Mouse (Mus musculus) erythroblast, embryonic 14.5 days (primary cell): Measurements from ENCODE around the gene Nr2c1. TPM values are rescaled to one million over a fixed set of nuclear protein-coding genes. Genes with fewer than 3 reads are reported as not detected.
A peak's percentile ranks its signal among the peaks of the same experiment; 100 is the strongest.

Source experiments
- H3K27me3 ChIP-seq: 2 replicates; pipeline ENCODE4 v1.6.1; 2012; ENCODE audit warnings: inconsistent platforms; ENCODE audit not compliant: control insufficient read depth
- H3K36me3 ChIP-seq: 2 replicates; pipeline ENCODE4 v1.6.1; 2012; ENCODE audit warnings: mild to moderate bottlenecking, inconsistent platforms; ENCODE audit not compliant: control insufficient read depth
- H3K4me1 ChIP-seq: 2 replicates; pipeline ENCODE4 v1.6.1; 2012; ENCODE audit warnings: inconsistent platforms; ENCODE audit not compliant: control insufficient read depth
- H3K4me3 ChIP-seq: replicated peaks from 2 replicates; pipeline ENCODE3; 2012; ENCODE audit warnings: moderate library complexity, mild to moderate bottlenecking, inconsistent platforms
- H3K9me3 ChIP-seq: 2 replicates; pipeline ENCODE4 v1.6.1; 2012; ENCODE audit warnings: low read length, inconsistent platforms, mixed read lengths; ENCODE audit not compliant: control insufficient read depth
- GATA1 ChIP-seq: IDR thresholded peaks from 2 replicates; pipeline ENCODE4 v1.6.1; 2012; ENCODE audit warnings: low read length, inconsistent platforms, mixed read lengths
- TAL1 ChIP-seq: IDR thresholded peaks from 3 replicates; pipeline ENCODE4 v1.6.1; 2012; ENCODE audit warnings: low read length, inconsistent platforms, mixed read lengths
- polyA plus RNA-seq: library from polyadenylated mRNA; stranded (reverse); fragments of >175 nt; gene quantifications from 2 replicates; pipeline ENCODE4 v1.2.3, GENCODE M21; 2012

Nr2c1 gene
- 0.03 TPM in 2 replicates for polyA plus RNA-seq

DNA sequence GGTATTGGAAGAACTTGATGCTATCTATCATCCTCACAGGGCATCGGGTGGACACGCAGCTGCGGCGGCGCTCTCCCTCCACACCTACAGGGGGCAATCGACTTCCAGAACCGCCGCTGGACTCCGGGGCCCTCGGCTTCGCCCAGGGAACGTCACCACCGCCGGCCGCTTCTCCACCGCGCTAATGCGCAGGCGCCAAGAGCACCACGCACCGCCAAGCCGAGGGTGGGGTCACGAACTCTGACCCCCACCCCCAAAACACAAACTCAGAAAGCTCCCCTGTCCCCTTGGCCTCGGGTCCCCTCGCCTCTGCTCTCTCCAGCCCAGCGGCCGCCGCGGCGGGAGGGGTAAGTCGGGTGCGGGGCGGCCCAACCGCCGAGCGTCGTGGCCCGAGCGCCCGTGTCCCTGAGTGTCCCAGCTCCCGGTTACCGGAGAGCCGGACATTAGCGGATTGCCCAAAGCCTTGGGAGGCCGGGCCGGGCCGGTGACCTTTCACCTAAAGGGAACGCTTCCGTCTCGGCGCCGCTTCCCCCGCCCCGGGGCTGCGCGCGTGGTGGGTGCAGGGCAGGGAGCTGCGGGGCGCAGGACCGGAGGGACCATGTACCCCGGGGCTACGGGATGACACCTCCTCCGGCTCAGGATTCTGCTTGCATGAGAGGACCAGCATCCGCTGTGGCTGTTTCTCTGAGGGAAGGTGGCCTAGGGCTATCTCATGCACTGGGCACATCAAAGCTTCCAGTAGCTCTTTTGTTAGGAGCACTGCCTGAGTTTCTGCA lies at the start of gene Nr2c1:
Nr2c1 (plus strand) TSS at position 268 of the 776 bp plus-strand sequence.
- H3K36me3 ChIP-seq = peaks cover 3% of the 10 kb centered on the region; the same call in 1 of the 2 replicates

DNA sequence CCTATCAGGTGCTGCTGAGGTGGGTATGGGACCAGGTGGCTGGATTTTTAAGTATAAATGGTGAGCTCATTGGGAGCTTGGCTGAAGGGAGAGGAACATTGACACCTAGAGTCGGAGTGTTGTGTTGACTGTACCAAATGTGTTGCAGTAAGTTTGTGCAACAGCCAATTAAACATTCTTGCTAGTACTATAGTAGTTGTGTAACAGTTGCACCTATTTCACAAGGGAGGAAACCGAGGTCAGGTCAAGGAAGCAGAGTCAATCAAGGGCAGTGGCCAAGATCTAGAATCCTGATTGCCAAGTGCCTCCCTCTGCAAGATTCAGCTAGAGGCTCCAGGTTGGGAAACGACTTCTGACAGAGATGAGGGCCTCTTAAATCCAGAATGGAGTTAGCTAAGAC lies 49.7 kb upstream of the Nr2c1 start:
- Histone ChIP-seq H3K4me3 (no peak overlapping the region), H3K36me3 (peaks cover 28% of the 10 kb centered on the region)
- TF ChIP-seq GATA1 = no peak
- no peak for TF ChIP-seq TAL1

More for the DNA sequence above, at the start of gene Nr2c1:
- H3K9me3 ChIP-seq = no peaks in the 10 kb centered on the region
- H3K4me1 ChIP-seq = peaks cover 20% of the 10 kb centered on the region
- TF ChIP-seq GATA1 = no peak
- TF ChIP-seq TAL1 = no peak
- peak within 1 kb of the TSS; percentile 77 for H3K4me3 ChIP-seq
- no peaks in the 10 kb centered on the region for H3K27me3 ChIP-seq

DNA sequence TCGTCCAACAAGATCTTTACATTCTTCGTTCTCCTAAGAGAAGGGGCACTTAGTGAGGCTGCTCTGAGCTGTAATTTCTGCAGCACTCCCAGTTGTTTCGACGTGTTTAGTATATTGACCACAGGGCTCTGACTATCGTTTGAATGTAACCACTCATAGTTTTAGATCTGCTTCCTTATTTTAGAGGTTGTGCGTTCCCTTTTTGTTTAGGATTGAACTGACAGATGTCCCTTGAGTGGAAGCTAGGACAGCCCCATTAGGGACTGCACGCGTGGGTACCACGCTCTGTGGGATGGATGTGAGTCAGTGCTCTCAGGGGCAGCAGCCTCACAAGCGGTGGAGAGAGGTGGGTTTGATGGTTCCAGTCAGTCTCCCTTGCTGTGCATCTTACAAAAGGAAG lies 42.3 kb upstream of the Nr2c1 start:
- H3K27me3 ChIP-seq = no peaks in the 10 kb centered on the region
- peaks cover 32% of the 10 kb centered on the region for H3K36me3 ChIP-seq
- TF ChIP-seq TAL1 (no peak), GATA1 (no peak)
- H3K4me1 ChIP-seq = peaks cover 5% of the 10 kb centered on the region
- H3K9me3 ChIP-seq = no peaks in the 10 kb centered on the region
- H3K4me3 ChIP-seq = no peak overlapping the region

More for the DNA sequence above, 49.7 kb upstream of the Nr2c1 start:
- H3K4me1 ChIP-seq = peaks cover 29% of the 10 kb centered on the region
- no peaks in the 10 kb centered on the region for H3K27me3 ChIP-seq
- H3K9me3 ChIP-seq = no peaks in the 10 kb centered on the region

DNA sequence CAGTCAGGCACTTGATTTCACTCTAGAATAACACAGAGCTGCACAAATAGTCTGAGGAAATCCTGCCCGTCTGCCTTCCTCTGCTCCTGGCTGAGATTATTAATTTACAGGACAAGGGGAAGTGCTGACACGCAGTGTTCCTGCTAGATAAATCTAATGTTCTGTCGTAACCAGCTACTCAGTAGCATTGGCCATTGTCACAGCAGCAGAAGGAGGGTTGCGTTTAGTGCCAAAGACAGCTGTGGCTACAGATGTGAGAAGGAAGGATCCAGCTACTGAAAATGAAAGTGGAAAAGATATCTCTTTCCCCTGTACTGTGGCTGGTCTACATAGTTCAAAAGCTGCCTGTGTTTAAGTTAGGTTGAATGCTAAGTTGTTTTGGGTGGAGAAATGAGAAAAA lies 40.7 kb upstream of the Nr2c1 start:
- no peak overlapping the region for H3K4me3 ChIP-seq
- no peaks in the 10 kb centered on the region for H3K4me1 ChIP-seq
- H3K36me3 ChIP-seq = peaks cover 30% of the 10 kb centered on the region
- no peaks in the 10 kb centered on the region for H3K27me3 ChIP-seq
- H3K9me3 ChIP-seq = no peaks in the 10 kb centered on the region
- TF ChIP-seq GATA1 (no peak), TAL1 (no peak)

DNA sequence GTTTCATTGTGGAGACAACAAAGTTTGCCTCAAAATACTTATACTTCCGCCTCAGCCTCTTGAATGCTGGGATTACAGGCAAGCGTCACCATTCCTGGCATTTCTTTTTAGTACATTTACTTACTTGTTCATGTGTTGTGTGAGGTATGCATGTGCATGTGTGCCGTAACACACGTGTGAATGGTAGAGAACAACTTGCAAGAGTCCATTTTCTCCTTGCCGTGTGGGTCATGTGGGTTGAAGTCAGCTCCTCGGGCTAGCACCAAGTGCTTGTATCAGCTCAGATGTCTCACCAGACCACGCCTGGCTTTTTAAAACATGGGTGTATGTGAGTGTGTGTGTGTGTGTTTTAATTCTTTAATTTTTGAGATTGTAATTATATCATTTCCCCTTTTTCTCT lies 40.2 kb upstream of the Nr2c1 start:
- H3K27me3 ChIP-seq = no peaks in the 10 kb centered on the region
- no peaks in the 10 kb centered on the region for H3K9me3 ChIP-seq
- peaks cover 33% of the 10 kb centered on the region for H3K36me3 ChIP-seq
- TF ChIP-seq GATA1 (no peak), TAL1 (no peak)
- H3K4me3 ChIP-seq = no peak overlapping the region
- H3K4me1 ChIP-seq = no peaks in the 10 kb centered on the region

DNA sequence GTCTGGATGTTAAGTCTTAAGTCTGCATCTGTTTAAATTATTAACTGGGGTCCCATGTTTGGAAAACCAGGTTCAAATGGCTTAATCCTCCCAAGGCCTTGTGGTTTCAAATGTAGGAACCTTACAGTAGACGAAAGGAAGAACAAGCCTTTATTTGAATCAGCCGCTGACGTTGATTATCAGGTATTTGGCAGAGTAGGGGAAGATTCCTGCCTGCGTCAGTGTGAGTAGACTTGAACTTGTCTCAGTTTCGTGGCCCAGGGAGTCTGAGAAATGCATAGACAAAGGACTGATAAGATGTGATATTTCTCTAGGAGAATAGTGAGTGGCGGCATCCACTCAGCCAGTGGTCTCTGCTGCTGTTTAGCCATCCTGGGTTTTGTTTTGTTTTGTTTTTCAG lies 39.0 kb upstream of the Nr2c1 start:
- no peak overlapping the region for H3K4me3 ChIP-seq

DNA sequence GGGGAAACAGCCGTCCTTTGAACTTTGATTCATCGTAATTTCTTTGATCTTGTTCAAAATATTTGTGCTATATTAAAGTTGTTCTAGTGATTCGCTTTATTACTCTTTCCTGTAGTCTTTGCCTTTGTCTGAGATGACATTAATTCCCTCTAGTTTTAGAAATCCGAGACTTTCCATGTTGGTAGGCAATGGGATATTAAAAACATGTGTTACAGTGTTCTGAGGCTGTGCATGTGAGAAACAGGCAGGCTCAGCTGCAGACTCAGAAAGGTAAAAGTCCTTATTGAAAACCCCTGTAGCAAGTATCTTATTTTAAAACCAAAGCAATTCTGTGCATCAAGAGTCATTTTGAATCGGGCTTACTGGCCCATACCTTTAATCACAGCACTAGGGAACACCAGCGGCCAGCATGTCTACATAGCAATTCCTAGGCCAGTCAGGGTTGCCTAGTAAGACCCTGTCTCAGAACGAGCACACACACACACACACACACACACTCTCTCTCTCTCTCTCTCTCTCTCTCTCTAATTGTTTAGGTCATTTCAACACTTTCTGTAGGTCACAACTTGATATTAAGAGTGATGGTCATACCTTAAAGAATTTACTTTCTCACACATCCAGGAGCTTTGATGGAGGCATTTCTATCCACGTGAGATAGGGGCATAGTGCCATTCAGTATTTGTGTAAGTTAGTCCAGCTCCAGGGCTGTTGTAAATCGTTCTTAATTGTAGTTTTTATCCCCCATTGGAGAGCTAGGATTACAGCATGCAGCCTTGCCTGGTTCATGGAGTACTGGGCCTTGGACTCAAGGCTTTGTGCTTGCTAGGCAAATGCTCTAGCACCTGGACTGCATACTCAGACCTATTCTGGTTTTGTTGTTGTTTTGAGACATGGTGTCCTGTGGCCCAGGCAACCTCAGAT lies 36.7 kb upstream of the Nr2c1 start:
- Histone ChIP-seq H3K27me3 (no peaks in the 10 kb centered on the region), H3K36me3 (peaks cover 13% of the 10 kb centered on the region), H3K4me1 (peaks cover 10% of the 10 kb centered on the region), H3K4me3 (no peak overlapping the region), H3K9me3 (no peaks in the 10 kb centered on the region)
- no peak for TF ChIP-seq TAL1
- TF ChIP-seq GATA1 = no peak

More for the DNA sequence above, 39.0 kb upstream of the Nr2c1 start:
- no peaks in the 10 kb centered on the region for H3K4me1 ChIP-seq
- H3K27me3 ChIP-seq = no peaks in the 10 kb centered on the region
- no peaks in the 10 kb centered on the region for H3K9me3 ChIP-seq
- H3K36me3 ChIP-seq = peaks cover 31% of the 10 kb centered on the region
- TF ChIP-seq GATA1 (no peak), TAL1 (no peak)

DNA sequence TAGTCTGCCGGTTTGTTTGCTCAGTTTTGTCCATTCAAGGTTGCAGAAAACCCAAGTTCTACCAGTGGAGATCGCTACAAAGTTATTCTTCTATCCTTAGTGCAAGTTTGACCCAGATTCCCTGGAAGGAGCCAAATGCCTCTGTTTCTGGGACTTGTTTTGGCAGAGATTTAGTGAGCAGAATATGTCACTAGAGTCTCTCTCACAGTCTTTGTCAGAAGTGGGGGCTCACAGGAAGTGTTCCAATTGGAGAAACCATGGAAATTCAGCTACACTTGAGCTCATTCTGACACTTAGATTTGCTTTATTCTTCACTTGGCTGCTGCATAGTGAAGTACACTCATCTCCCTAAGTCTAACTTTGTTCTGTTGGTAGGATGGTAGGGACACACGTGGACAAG lies 35.6 kb upstream of the Nr2c1 start:
- Histone ChIP-seq H3K4me1 (peaks cover 12% of the 10 kb centered on the region), H3K9me3 (no peaks in the 10 kb centered on the region), H3K36me3 (peaks cover 12% of the 10 kb centered on the region), H3K4me3 (no peak overlapping the region), H3K27me3 (no peaks in the 10 kb centered on the region)
- TF ChIP-seq TAL1 = no peak
- no peak for TF ChIP-seq GATA1
